Mouse (Mus musculus): ENCODE measurements at regions not wholly inside any gene's neighbourhood (a gene's known extent, or its start where the extent isn't known, plus 50 kb on each side); places are given as distances from the start of the nearest gene placed in this dataset.

DNA sequence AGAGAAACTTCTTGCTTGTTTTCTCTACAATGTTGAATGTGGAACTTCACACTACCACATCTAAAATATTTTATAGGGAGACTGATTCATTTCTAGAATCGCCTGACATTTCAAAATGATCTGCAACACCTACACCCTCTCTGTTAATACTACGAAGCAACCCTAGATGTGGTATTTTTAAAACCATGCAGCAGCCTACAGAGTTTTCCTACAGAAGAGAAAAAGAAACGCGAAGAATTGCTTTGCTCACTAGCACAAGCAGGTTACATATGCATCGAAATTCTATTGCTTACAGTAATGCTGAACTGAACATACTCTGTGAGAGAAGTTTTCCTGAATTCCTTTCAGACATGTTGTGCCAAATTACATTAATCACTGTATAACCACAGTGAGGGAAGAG is 488.7 kb downstream of the Fat4 start:
- DNase-seq = no peak

DNA sequence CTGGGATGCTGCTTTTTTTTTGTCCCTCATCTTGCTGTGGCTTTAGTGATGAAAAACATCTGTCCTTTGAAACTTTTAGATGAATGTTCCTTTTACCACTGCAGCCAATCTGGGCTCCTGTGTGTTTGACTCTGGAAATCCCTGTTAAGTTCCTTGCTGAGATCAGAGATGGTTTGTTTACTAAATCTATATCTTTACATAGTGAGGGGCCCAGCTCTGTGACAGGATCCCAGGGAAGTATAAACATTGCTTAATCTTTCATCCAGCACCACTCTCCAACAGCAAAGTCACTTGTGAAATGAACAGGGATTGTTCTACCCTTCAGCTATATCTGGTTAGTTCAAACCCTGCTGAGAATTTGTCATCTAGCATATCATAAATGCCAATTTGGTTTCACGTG is 501.8 kb downstream of the Fat4 start:
- no peak for DNase-seq

- no peak for DNase-seq
Measured at GRCm38 (mm10) chr3:39390442-39390841, 503.7 kb downstream of the Fat4 start.

GRCm38 (mm10) chr3:39392053-39392452 is 505.3 kb downstream of the Fat4 start:
- no peak for DNase-seq

- DNase-seq = no peak
Measured at GRCm38 (mm10) chr3:39396672-39397071, 509.9 kb downstream of the Fat4 start.

GRCm38 (mm10) chr3:39397255-39397654 is 510.5 kb downstream of the Fat4 start:
- no peak for DNase-seq

- no peak for DNase-seq
Measured at GRCm38 (mm10) chr3:39397677-39398076, 510.9 kb downstream of the Fat4 start.

GRCm38 (mm10) chr3:39424778-39425642 is 538.3 kb downstream of the Fat4 start:
- no peak for DNase-seq

DNA sequence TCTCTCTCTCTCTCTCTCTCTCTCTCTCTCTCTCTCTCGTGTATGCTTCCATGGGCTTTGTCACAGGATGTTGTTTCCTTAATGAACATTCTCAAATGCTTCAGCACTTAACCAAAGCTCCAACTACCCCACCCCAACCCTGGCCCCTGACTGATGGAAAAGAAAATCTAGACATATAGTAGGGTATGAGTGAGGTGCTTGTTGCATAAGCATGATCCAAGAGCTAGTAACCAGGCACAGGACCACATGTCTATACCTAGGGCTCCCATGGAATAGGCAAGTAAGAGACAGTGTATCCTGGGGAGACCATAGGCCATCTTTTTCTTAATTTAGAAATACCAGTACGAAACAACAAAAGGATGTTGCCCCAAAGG is 538.9 kb downstream of the Fat4 start:
- no peak for DNase-seq

DNA sequence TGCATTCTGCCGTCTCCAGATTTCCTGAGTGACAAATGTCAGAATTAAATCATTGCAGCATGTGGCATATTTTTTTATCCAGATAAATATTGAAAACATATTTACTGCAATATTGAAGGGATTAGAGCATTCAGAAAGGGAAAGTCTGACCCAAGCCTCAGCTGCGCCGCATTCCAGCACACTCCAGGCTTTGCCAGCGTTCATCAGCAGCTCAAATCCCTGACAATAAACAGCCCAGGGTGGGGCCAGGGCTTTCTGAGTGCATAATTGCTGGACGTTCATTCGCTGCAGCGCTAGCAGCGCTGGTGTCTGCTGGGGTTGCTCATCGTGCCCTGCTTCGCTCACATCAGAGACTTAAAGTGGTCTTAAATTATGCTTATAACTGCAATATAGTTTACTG is 556.6 kb downstream of the Fat4 start:
- no peak for DNase-seq

- DNase-seq = no peak
Measured at GRCm38 (mm10) chr3:39455650-39456049, 568.9 kb downstream of the Fat4 start.

- DNase-seq = no peak
Measured at GRCm38 (mm10) chr3:39460183-39460888, 573.6 kb downstream of the Fat4 start.

DNA sequence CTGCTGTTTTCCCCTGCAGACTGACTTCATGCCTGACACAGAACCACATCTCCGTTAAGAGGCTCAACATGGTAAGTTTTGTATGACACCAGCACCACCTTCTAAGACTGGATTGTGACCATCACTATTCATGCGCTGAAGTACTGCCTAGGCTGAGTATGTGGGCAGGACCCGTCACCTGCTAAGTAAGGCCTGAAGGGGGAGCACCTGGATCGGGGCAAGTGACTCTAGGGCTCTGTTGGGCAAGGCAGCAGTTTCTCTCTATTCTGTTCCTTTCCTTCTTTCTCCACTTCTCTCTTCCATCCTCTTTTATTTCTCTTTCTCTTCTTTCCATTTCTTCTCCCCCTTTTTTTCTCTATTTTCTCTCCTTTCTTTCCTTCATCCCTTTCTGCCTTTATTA is 574.8 kb downstream of the Fat4 start:
- no peak for DNase-seq

DNA sequence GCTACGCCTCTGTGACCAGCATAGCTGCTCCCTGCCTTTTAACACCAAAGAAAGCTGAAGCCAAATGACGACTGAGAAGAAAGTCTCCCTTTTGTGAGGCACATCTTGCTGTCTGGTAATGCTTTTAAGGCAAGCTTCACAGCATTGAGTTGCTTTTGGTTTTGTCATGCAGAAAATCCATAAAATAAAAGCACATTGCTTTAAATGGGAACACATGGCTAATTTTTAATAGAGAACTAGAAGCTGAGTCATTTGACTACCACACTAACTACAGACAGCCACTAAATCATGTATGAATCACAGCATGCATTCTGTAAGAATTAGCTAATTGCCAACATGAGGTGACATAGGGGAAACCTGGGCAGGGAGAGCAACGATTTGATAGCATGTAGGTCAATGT is 579.1 kb downstream of the Fat4 start:
- no peak for DNase-seq

GRCm38 (mm10) chr3:39489392-39489791 is 602.7 kb downstream of the Fat4 start:
- DNase-seq = no peak

DNA sequence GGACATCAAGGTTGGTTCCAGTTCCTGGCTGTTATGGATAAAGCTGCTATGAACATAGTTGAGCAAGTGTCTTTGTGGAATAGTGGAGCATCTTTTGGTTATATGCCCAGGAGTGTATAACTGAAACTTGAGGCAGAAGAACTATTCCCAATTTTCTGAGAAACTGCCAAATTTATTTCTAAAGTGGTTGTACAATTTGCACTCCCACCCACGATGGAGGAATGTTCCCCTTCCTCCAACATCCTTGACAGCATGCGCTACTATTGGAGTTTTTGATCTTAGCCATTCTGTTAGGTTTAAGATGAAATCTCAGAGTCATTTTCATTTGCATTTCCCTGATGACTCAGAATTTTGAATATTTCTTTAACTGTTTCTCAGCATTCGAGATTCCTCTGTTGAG is 607.6 kb downstream of the Fat4 start:
- DNase-seq = no peak

DNA sequence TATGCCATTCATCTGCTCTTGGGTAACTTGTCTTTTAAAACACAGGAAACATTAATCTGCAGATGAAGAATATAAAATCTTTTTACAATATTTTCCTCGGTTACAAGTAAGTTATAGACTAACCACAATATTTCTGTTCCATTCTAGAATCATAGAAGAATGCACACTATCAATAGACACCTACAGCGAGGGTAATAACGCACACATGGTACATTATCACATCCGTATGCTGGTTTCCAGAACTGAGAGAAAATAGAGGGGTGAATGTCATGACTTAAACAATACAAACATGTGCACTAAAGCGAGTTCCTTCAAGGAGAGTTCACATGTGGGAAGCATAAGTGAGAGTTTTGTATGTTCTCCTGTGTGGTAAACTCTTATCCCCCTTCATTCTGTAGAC is 641.3 kb downstream of the Fat4 start:
- no peak for DNase-seq

DNA sequence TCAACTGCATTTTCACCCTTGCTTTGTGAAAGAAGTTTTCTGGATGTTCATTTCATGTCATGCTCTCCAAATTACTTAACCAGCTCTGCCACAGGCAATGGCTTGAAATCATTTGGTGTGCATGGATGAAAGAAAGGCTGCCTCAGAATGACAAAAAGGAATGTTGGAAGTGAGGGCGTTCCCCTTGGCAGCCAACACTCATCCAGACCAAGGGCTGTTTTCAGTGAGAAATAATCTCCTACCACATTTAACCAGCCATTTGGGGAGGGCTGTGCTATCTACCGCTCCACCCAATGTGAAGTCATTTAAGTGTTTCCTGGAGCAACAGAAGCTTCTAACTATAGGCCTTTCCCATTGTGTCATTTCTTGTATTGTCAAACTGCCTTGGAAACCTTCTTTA is 650.8 kb downstream of the Fat4 start:
- no peak for DNase-seq

DNA sequence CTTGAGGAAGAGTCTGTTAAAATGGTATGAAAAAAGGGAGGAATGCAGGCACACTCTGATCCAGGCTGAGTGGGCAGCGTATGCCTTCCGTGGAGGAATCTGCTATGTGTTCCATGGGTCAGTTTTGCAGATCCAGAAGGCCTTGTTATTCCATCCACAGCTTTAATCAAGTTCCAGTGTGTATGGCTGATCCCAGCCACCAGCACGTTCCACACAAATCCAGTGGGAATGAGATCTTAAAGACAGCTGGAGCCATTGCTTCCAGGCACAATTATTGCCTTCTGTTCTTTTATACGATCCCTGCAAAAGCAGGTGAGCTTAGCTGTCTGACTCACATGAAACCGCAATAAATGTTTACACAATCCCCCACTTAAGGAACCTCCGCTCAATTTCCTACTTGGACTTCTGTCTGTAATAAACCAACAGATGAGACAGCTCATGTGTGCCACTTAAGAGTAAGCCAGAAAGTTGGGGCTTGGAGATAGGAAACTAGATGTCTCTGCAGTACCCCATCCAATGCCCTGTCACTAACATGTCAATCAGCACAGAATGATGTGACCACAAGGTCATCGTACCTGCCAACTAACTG is 653.9 kb downstream of the Fat4 start:
- DNase-seq = no peak

GRCm38 (mm10) chr3:39559460-39560041 is 672.8 kb downstream of the Fat4 start:
- no peak for DNase-seq

DNA sequence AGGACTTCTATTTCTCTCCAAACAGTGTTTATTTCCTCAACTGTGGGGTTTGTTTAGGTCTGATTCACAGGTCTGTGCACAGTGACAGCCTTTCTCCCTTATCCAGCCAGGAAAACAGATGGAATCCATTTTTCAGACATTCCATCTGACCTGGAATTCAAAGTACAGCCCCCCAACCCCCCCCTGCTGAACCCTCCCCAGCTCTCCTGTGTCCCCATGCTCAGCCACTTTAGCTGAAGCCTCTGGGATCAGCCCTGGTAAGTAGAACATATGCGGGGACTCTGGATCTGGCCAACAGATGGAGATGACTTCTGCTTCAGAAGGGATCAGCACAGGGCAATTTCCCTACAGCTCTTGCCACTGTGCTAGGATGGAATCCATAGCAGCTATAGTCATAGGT is 674.2 kb downstream of the Fat4 start:
- no peak for DNase-seq

DNA sequence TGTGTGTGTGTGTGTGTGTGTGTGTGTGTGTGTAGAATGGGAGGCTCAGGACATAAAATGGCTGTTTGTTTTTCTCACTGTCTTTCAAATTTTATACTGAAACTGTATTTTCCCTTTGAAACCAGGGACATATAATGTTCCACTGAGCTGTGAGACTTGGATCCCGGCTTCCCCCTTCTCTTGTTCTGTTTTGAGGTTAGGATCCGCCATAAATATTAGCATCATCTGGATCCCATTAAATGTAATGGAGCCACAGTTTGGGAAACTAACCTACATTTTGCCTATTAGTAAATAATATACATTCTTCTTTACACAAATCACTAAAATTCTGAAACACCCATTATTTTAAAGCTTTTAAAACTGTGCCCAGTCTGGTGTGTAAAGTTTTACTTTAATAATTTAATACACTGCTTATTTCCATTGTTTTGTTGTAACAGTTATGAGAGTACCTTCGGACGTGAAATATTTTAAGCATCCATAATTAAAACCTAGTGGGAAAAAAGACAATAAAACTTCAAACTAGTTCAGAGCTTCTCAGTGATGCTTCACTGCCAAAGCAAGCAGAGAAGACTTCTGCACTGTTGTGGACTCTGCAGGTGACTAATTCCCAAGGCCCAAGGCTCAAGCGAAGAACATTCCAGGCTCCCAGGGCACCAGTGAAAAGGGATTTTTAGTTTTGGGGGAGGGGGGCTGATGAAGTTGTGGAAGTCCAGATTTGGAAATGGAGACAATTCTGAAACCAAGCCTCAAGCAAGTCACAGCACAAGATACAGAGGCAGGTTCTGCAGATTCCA is 684.9 kb downstream of the Fat4 start:
- no peak for DNase-seq
